Mouse (Mus musculus): ENCODE results near the gene Snx9. TPM values are rescaled to one million over a fixed set of nuclear protein-coding genes. Genes with fewer than 3 reads are reported as not detected.

Gene Snx9
- total RNA-seq, 1 experiment: 8.8 TPM

GRCm38 (mm10) chr17:5966706-5967105 lies 125.6 kb downstream of the Snx9 start:
- no peak for DNase-seq (ENCODE audit: low read depth, low spot score)
- in situ Hi-C loops (cut with MboI; ENCODE audit: low sequenced_read_pairs in 2 of 2, unreplicated experiment in 2 of 2): no loop called here
- Histone ChIP-seq H3K4me3 (ENCODE audit: insufficient read depth in 1 of 2, low read depth in 1 of 2, low read length in 2 of 2, poor library complexity in 1 of 2, severe bottlenecking in 1 of 2) (no peak overlapping the region), H3K9ac (ENCODE audit: insufficient read depth, low read depth, low read length, poor library complexity, severe bottlenecking) (no peak overlapping the region), H3K27ac (ENCODE audit: insufficient read depth, low read depth, low read length, poor library complexity, severe bottlenecking) (no peak overlapping the region), H3K4me1 (ENCODE audit: control insufficient read depth in 2 of 2, insufficient read depth in 2 of 2, low read length in 2 of 2, poor library complexity in 1 of 2) (peaks cover 2 to 3% of the 10 kb centered on the region in 2 experiments; a peak in 1 of 4 replicates), H3K36me3 (ENCODE audit: control insufficient read depth, insufficient read depth, low read length, poor library complexity, severe bottlenecking) (no peaks in the 10 kb centered on the region), H3K9me3 (ENCODE audit: control insufficient read depth, insufficient read depth, low read depth, low read length) (no peaks in the 10 kb centered on the region)
- TF ChIP-seq ZNF384 (IDR thresholded peaks at IDR 0.05; ENCODE audit: low read depth, low read length): no peak
- no peak for TF ChIP-seq CHD2 (IDR thresholded peaks at IDR 0.05; ENCODE audit: low read depth, low read length)
- no peak for TF ChIP-seq ZC3H11A (IDR thresholded peaks at IDR 0.05; ENCODE audit: borderline replicate concordance, low read depth, low read length)
- TF ChIP-seq HCFC1 (IDR thresholded peaks at IDR 0.05; ENCODE audit: borderline replicate concordance, insufficient read depth, low read length): no peak
- TF ChIP-seq MAFK (IDR thresholded peaks at IDR 0.05; ENCODE audit: insufficient read depth, low read depth, low read length): no peak

- no peaks in the 10 kb centered on the region for H3K9me3 ChIP-seq (ENCODE audit: control insufficient read depth, insufficient read depth, low read depth, low read length)
- no peak for DNase-seq (ENCODE audit: low read depth, low spot score)
- no peak overlapping the region; the same call in 1 of the 2 replicates for H3K27ac ChIP-seq (ENCODE audit: insufficient read depth, low read depth, low read length, poor library complexity, severe bottlenecking)
- H3K36me3 ChIP-seq (ENCODE audit: control insufficient read depth, insufficient read depth, low read length, poor library complexity, severe bottlenecking): no peaks in the 10 kb centered on the region
- H3K9ac ChIP-seq (ENCODE audit: insufficient read depth, low read depth, low read length, poor library complexity, severe bottlenecking): no peak overlapping the region
- H3K4me1 ChIP-seq (ENCODE audit: control insufficient read depth in 2 of 2, insufficient read depth in 2 of 2, low read length in 2 of 2, poor library complexity in 1 of 2): peaks cover 6 to 9% of the 10 kb centered on the region in 2 experiments; a peak in 3 of 4 replicates
- in situ Hi-C loops (cut with MboI; ENCODE audit: low sequenced_read_pairs in 2 of 2, unreplicated experiment in 2 of 2): no loop called here
- H3K4me3 ChIP-seq (ENCODE audit: insufficient read depth in 1 of 2, low read depth in 1 of 2, low read length in 2 of 2, poor library complexity in 1 of 2, severe bottlenecking in 1 of 2): no peak overlapping the region
- TF ChIP-seq MAFK (IDR thresholded peaks at IDR 0.05; ENCODE audit: insufficient read depth, low read depth, low read length) (no peak), ZNF384 (IDR thresholded peaks at IDR 0.05; ENCODE audit: low read depth, low read length) (no peak)
Observed at GRCm38 (mm10) chr17:5968562-5968961, 127.4 kb downstream of the Snx9 start.

GRCm38 (mm10) chr17:5969246-5969645 lies 128.1 kb downstream of the Snx9 start:
- Histone ChIP-seq H3K4me3 (ENCODE audit: insufficient read depth in 1 of 2, low read depth in 1 of 2, low read length in 2 of 2, poor library complexity in 1 of 2, severe bottlenecking in 1 of 2) (no peak overlapping the region), H3K9ac (ENCODE audit: insufficient read depth, low read depth, low read length, poor library complexity, severe bottlenecking) (no peak overlapping the region), H3K36me3 (ENCODE audit: control insufficient read depth, insufficient read depth, low read length, poor library complexity, severe bottlenecking) (no peaks in the 10 kb centered on the region), H3K27ac (ENCODE audit: insufficient read depth, low read depth, low read length, poor library complexity, severe bottlenecking) (no peak overlapping the region), H3K9me3 (ENCODE audit: control insufficient read depth, insufficient read depth, low read depth, low read length) (no peaks in the 10 kb centered on the region), H3K4me1 (ENCODE audit: control insufficient read depth in 2 of 2, insufficient read depth in 2 of 2, low read length in 2 of 2, poor library complexity in 1 of 2) (peaks cover 6 to 12% of the 10 kb centered on the region in 2 experiments; a peak in 3 of 4 replicates)
- no peak for DNase-seq (ENCODE audit: low read depth, low spot score)
- TF ChIP-seq CHD2 (IDR thresholded peaks at IDR 0.05; ENCODE audit: low read depth, low read length) (no peak), MAFK (IDR thresholded peaks at IDR 0.05; ENCODE audit: insufficient read depth, low read depth, low read length) (no peak), HCFC1 (IDR thresholded peaks at IDR 0.05; ENCODE audit: borderline replicate concordance, insufficient read depth, low read length) (no peak), ZNF384 (IDR thresholded peaks at IDR 0.05; ENCODE audit: low read depth, low read length) (no peak), ZC3H11A (IDR thresholded peaks at IDR 0.05; ENCODE audit: borderline replicate concordance, low read depth, low read length) (no peak)
- in situ Hi-C loops (cut with MboI; ENCODE audit: low sequenced_read_pairs in 2 of 2, unreplicated experiment in 2 of 2): no loop called here

GRCm38 (mm10) chr17:5970298-5970821 lies 129.2 kb downstream of the Snx9 start:
- TF ChIP-seq CHD2 (IDR thresholded peaks at IDR 0.05; ENCODE audit: low read depth, low read length) (no peak), HCFC1 (IDR thresholded peaks at IDR 0.05; ENCODE audit: borderline replicate concordance, insufficient read depth, low read length) (no peak), MAFK (IDR thresholded peaks at IDR 0.05; ENCODE audit: insufficient read depth, low read depth, low read length) (no peak), ZNF384 (IDR thresholded peaks at IDR 0.05; ENCODE audit: low read depth, low read length) (no peak), ZC3H11A (IDR thresholded peaks at IDR 0.05; ENCODE audit: borderline replicate concordance, low read depth, low read length) (no peak)
- Histone ChIP-seq H3K4me3 (ENCODE audit: insufficient read depth in 1 of 2, low read depth in 1 of 2, low read length in 2 of 2, poor library complexity in 1 of 2, severe bottlenecking in 1 of 2) (no peak overlapping the region), H3K27ac (ENCODE audit: insufficient read depth, low read depth, low read length, poor library complexity, severe bottlenecking) (no peak overlapping the region), H3K9me3 (ENCODE audit: control insufficient read depth, insufficient read depth, low read depth, low read length) (no peaks in the 10 kb centered on the region), H3K9ac (ENCODE audit: insufficient read depth, low read depth, low read length, poor library complexity, severe bottlenecking) (no peak overlapping the region), H3K36me3 (ENCODE audit: control insufficient read depth, insufficient read depth, low read length, poor library complexity, severe bottlenecking) (no peaks in the 10 kb centered on the region), H3K4me1 (ENCODE audit: control insufficient read depth in 2 of 2, insufficient read depth in 2 of 2, low read length in 2 of 2, poor library complexity in 1 of 2) (peaks cover 6 to 16% of the 10 kb centered on the region in 2 experiments; a peak in 3 of 4 replicates)
- no peak for DNase-seq (ENCODE audit: low read depth, low spot score)
- in situ Hi-C loops (cut with MboI; ENCODE audit: low sequenced_read_pairs in 2 of 2, unreplicated experiment in 2 of 2): no loop called here

GRCm38 (mm10) chr17:5973536-5973935 lies 132.4 kb downstream of the Snx9 start:
- H3K4me3 ChIP-seq (ENCODE audit: insufficient read depth in 1 of 2, low read depth in 1 of 2, low read length in 2 of 2, poor library complexity in 1 of 2, severe bottlenecking in 1 of 2): no peak overlapping the region
- no peak overlapping the region for H3K27ac ChIP-seq (ENCODE audit: insufficient read depth, low read depth, low read length, poor library complexity, severe bottlenecking)
- peaks cover 18 to 37% of the 10 kb centered on the region in 2 experiments for H3K4me1 ChIP-seq (ENCODE audit: control insufficient read depth in 2 of 2, insufficient read depth in 2 of 2, low read length in 2 of 2, poor library complexity in 1 of 2)
- no peaks in the 10 kb centered on the region for H3K9me3 ChIP-seq (ENCODE audit: control insufficient read depth, insufficient read depth, low read depth, low read length)
- in situ Hi-C loops (cut with MboI; ENCODE audit: low sequenced_read_pairs in 2 of 2, unreplicated experiment in 2 of 2): no loop called here
- peak; percentile 58; the same call in 1 of the 2 replicates for TF ChIP-seq ZNF384 (IDR thresholded peaks at IDR 0.05; ENCODE audit: low read depth, low read length)
- TF ChIP-seq ZC3H11A (IDR thresholded peaks at IDR 0.05; ENCODE audit: borderline replicate concordance, low read depth, low read length): no peak
- TF ChIP-seq MAFK (IDR thresholded peaks at IDR 0.05; ENCODE audit: insufficient read depth, low read depth, low read length): no peak
- H3K36me3 ChIP-seq (ENCODE audit: control insufficient read depth, insufficient read depth, low read length, poor library complexity, severe bottlenecking): no peaks in the 10 kb centered on the region
- no peak for DNase-seq (ENCODE audit: low read depth, low spot score)
- no peak overlapping the region for H3K9ac ChIP-seq (ENCODE audit: insufficient read depth, low read depth, low read length, poor library complexity, severe bottlenecking)

Measured in ES-E14 (cell line).